Mouse (Mus musculus): ENCODE results near the gene Tpd52l1. TPM values are rescaled to one million over a fixed set of nuclear protein-coding genes. Genes with fewer than 3 reads are reported as not detected.
"Not testable (repeated sequence)": the region's sequence is repeated elsewhere in the genome, so short reads cannot be mapped to it uniquely, and the experiment has no call there.

Tpd52l1 gene
- polyA plus RNA-seq, 1 experiment from 2014 or later: 42.1 TPM

DNA sequence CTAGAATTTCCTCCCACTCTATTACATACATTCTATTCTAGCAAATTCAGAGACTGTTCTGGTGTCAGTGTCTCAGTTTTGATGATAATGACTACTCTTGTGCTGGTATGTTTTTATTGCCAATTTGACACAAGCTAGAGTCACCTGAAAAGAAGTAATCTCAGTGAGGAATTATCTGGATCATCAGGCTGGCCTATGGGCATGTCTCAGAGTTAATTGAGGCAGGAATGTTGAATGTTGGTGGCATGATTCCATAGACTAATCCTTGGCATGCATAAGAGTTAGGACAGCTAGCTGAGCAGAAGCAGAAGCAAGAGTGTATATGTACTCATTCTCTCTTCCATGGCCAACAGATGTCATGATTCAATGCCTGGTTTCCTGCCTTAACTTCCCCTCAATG lies 27.8 kb downstream of the Tpd52l1 start:
- Histone ChIP-seq H3K4me1 (no peaks in the 10 kb centered on the region), H3K27me3 (no peaks in the 10 kb centered on the region), H3K4me3 (no peak overlapping the region), H3K9ac (no peak overlapping the region), H3K4me2 (no peak overlapping the region), H3K27ac (no peak overlapping the region), H3K36me3 (no peaks in the 10 kb centered on the region), H3K9me3 (no peaks in the 10 kb centered on the region)
- ATAC-seq (ENCODE audit: insufficient number of reproducible peaks, insufficient read depth, low FRiP score, low TSS enrichment, low read depth): no peak

GRCm38 (mm10) chr10:31392990-31393389 lies 52.8 kb downstream of the Tpd52l1 start:
- H3K4me1 ChIP-seq: no peaks in the 10 kb centered on the region
- no peak overlapping the region for H3K27ac ChIP-seq
- H3K4me3 ChIP-seq: no peak overlapping the region
- H3K4me2 ChIP-seq: no peak overlapping the region
- H3K9me3 ChIP-seq: no peaks in the 10 kb centered on the region
- no peak for ATAC-seq (ENCODE audit: insufficient number of reproducible peaks, insufficient read depth, low FRiP score, low TSS enrichment, low read depth)
- H3K9ac ChIP-seq: no peak overlapping the region
- no peaks in the 10 kb centered on the region for H3K36me3 ChIP-seq
- no peaks in the 10 kb centered on the region for H3K27me3 ChIP-seq
- 31% methylated on average over 1 of the region's 1 CpGs for WGBS

- Histone ChIP-seq H3K36me3 (no peaks in the 10 kb centered on the region), H3K27ac (no peak overlapping the region), H3K9me3 (no peaks in the 10 kb centered on the region), H3K4me3 (no peak overlapping the region), H3K4me1 (no peaks in the 10 kb centered on the region), H3K9ac (no peak overlapping the region), H3K4me2 (no peak overlapping the region), H3K27me3 (no peaks in the 10 kb centered on the region)
- no peak for ATAC-seq (ENCODE audit: insufficient number of reproducible peaks, insufficient read depth, low FRiP score, low TSS enrichment, low read depth)
- WGBS: 38% methylated on average over 4 of the region's 4 CpGs
Measured at GRCm38 (mm10) chr10:31390777-31391395, 54.9 kb downstream of the Tpd52l1 start.

DNA sequence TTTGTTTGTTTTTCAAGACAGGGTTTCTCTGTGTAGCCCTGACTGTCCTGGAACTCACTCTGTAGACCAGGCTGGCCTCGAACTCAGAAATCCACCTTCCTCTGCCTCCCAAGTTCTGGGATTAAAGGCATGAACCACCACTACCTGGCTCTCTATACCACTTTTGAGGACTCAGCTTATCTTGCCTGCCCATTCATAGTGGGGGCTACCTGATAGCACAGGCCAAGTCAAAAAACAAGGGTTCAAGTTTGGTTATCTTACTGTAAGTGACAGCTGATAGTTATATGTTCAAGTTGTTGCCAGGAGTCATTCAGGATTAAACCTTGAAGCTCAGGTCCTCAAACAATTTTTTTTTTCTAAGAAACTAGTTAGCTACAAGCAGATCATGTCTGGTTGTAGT lies 57.2 kb downstream of the Tpd52l1 start:
- H3K9me3 ChIP-seq; H3K36me3 ChIP-seq; ATAC-seq (ENCODE audit: insufficient number of reproducible peaks, insufficient read depth, low FRiP score, low TSS enrichment, low read depth); H3K27me3 ChIP-seq; H3K4me1 ChIP-seq; H3K4me2 ChIP-seq; H3K4me3 ChIP-seq; H3K9ac ChIP-seq; H3K27ac ChIP-seq: not testable (repeated sequence)
- 79% methylated on average over 1 of the region's 1 CpGs for WGBS

- H3K27me3 ChIP-seq; H3K36me3 ChIP-seq; H3K9me3 ChIP-seq; H3K27ac ChIP-seq; H3K4me1 ChIP-seq; H3K4me2 ChIP-seq; H3K4me3 ChIP-seq; ATAC-seq (ENCODE audit: insufficient number of reproducible peaks, insufficient read depth, low FRiP score, low TSS enrichment, low read depth); H3K9ac ChIP-seq: not testable (repeated sequence)
- WGBS: 9% methylated on average over 4 of the region's 5 CpGs
Measured at GRCm38 (mm10) chr10:31370200-31370599, 75.6 kb downstream of the Tpd52l1 start.

- no peaks in the 10 kb centered on the region for H3K4me1 ChIP-seq
- H3K9me3 ChIP-seq: no peaks in the 10 kb centered on the region
- H3K36me3 ChIP-seq: no peaks in the 10 kb centered on the region
- H3K4me3 ChIP-seq: no peak overlapping the region
- H3K9ac ChIP-seq: no peak overlapping the region
- H3K27me3 ChIP-seq: no peaks in the 10 kb centered on the region
- no peak for ATAC-seq (ENCODE audit: insufficient number of reproducible peaks, insufficient read depth, low FRiP score, low TSS enrichment, low read depth)
- WGBS: 83% methylated on average over 4 of the region's 4 CpGs
- H3K4me2 ChIP-seq: no peak overlapping the region
- H3K27ac ChIP-seq: no peak overlapping the region
Measured at GRCm38 (mm10) chr10:31359749-31360148, 86.0 kb downstream of the Tpd52l1 start.

DNA sequence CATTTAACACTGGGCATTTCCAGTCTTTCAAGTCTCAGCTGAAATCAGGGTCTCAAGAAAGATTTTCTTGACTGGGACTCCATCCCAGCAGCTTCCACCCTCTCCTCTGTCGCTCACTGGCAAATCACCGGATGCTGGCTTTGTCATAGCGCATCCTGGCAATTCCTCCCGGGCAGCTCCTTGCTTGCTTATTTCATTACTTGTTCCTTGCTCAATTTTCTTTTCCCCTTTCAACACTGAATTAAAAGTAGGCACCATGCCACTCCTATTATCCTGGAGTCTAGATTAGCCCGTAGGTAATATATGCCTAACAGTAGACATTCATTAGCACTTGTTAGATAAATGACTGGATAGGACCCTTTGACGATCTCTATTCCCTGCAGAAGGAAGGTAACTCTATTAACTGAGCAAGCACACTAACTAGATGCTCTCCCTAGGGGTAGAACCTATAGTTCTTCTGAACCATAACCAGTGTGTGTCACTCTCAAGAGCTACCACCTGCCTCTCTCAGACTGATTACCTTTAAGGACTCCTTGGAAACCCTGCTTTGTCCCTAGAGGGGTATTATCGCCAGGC lies 90.8 kb downstream of the Tpd52l1 start:
- H3K9me3 ChIP-seq: no peaks in the 10 kb centered on the region
- no peak overlapping the region for H3K4me2 ChIP-seq
- no peaks in the 10 kb centered on the region for H3K27me3 ChIP-seq
- H3K9ac ChIP-seq: no peak overlapping the region
- H3K36me3 ChIP-seq: no peaks in the 10 kb centered on the region
- H3K4me1 ChIP-seq: no peaks in the 10 kb centered on the region
- 75% methylated on average over 7 of the region's 7 CpGs for WGBS
- no peak overlapping the region for H3K4me3 ChIP-seq
- no peak overlapping the region for H3K27ac ChIP-seq
- no peak for ATAC-seq (ENCODE audit: insufficient number of reproducible peaks, insufficient read depth, low FRiP score, low TSS enrichment, low read depth)

- H3K4me3 ChIP-seq: no peak overlapping the region
- no peak overlapping the region for H3K27ac ChIP-seq
- H3K27me3 ChIP-seq: no peaks in the 10 kb centered on the region
- H3K36me3 ChIP-seq: no peaks in the 10 kb centered on the region
- no peaks in the 10 kb centered on the region for H3K4me1 ChIP-seq
- H3K9ac ChIP-seq: no peak overlapping the region
- no peak for ATAC-seq (ENCODE audit: insufficient number of reproducible peaks, insufficient read depth, low FRiP score, low TSS enrichment, low read depth)
- no peak overlapping the region for H3K4me2 ChIP-seq
- 84% methylated on average over 2 of the region's 2 CpGs for WGBS
- H3K9me3 ChIP-seq: no peaks in the 10 kb centered on the region
Measured at GRCm38 (mm10) chr10:31354141-31354540, 91.6 kb downstream of the Tpd52l1 start.

- Histone ChIP-seq H3K9me3 (no peaks in the 10 kb centered on the region), H3K4me1 (no peaks in the 10 kb centered on the region), H3K4me3 (no peak overlapping the region), H3K27ac (no peak overlapping the region), H3K27me3 (no peaks in the 10 kb centered on the region), H3K9ac (no peak overlapping the region), H3K36me3 (no peaks in the 10 kb centered on the region), H3K4me2 (no peak overlapping the region)
- no peak for ATAC-seq (ENCODE audit: insufficient number of reproducible peaks, insufficient read depth, low FRiP score, low TSS enrichment, low read depth)
- 81% methylated on average over 1 of the region's 1 CpGs for WGBS
Measured at GRCm38 (mm10) chr10:31352845-31353427, 92.8 kb downstream of the Tpd52l1 start.

DNA sequence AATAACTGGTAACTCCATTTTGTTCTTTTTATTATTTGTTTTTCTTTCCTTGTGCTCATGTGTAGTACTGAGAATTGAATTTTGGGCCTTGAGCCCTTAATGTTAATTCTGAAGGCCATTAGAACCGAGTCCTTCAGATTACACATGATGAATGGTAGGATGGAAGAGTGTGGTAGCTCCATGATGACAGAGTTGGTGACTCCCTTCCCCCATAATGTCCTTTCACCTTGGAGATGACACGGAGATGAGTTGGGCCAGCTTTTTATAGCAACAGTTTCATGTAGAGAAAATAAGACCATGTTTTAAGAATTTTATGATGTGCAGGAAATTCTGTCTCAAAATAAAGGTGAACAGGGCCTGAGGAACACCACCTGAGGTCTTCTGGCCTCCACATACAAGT lies 94.7 kb downstream of the Tpd52l1 start:
- Histone ChIP-seq H3K4me2 (no peak overlapping the region), H3K36me3 (no peaks in the 10 kb centered on the region), H3K9me3 (no peaks in the 10 kb centered on the region), H3K27ac (no peak overlapping the region), H3K4me3 (no peak overlapping the region), H3K4me1 (no peaks in the 10 kb centered on the region), H3K27me3 (no peaks in the 10 kb centered on the region), H3K9ac (no peak overlapping the region)
- no peak for ATAC-seq (ENCODE audit: insufficient number of reproducible peaks, insufficient read depth, low FRiP score, low TSS enrichment, low read depth)
- 91% methylated on average over 2 of the region's 2 CpGs for WGBS

- H3K4me2 ChIP-seq: no peak overlapping the region
- H3K27ac ChIP-seq: no peak overlapping the region
- H3K9ac ChIP-seq: no peak overlapping the region
- no peaks in the 10 kb centered on the region for H3K4me1 ChIP-seq
- ATAC-seq (ENCODE audit: insufficient number of reproducible peaks, insufficient read depth, low FRiP score, low TSS enrichment, low read depth): no peak
- no peaks in the 10 kb centered on the region for H3K9me3 ChIP-seq
- H3K36me3 ChIP-seq: no peaks in the 10 kb centered on the region
- H3K27me3 ChIP-seq: no peaks in the 10 kb centered on the region
- H3K4me3 ChIP-seq: no peak overlapping the region
- WGBS: 69% methylated on average over 8 of the region's 8 CpGs
Measured at GRCm38 (mm10) chr10:31346401-31346800, 99.4 kb downstream of the Tpd52l1 start.

DNA sequence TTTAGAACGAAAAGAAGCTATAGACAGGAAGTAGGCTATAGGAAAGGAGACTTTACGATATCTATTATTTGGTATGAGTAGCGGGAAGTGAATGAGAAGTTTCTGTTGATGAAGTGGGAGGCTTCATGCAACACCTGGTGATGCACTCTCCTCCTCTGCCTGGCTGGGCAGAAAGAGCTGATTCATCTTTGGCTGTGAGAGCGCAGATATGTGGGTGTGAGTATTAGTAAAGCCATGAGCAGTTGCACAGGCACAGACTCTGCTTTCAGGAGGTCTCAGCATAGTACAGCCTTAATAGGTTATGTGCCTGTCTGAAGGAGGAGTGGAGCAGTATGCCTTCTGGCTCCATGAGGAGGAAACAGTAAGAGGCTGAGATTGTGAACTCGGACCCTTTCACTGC lies 109.3 kb downstream of the Tpd52l1 start:
- WGBS: 90% methylated on average over 5 of the region's 5 CpGs
- no peak for ATAC-seq (ENCODE audit: insufficient number of reproducible peaks, insufficient read depth, low FRiP score, low TSS enrichment, low read depth)

More for the DNA sequence above, 109.3 kb downstream of the Tpd52l1 start:
- no peaks in the 10 kb centered on the region for H3K9me3 ChIP-seq
- H3K27ac ChIP-seq: no peak overlapping the region
- H3K27me3 ChIP-seq: no peaks in the 10 kb centered on the region
- peaks cover 5% of the 10 kb centered on the region; the same call in 1 of the 2 replicates for H3K4me1 ChIP-seq
- H3K4me3 ChIP-seq: no peak overlapping the region
- H3K9ac ChIP-seq: no peak overlapping the region
- no peaks in the 10 kb centered on the region for H3K36me3 ChIP-seq
- no peak overlapping the region for H3K4me2 ChIP-seq
